Mouse (Mus musculus) frontal cortex, postnatal 10 days (tissue): Measurements from ENCODE around the gene Ssbp3.

Experiments
- DNase-seq, 2 experiments: peaks; one replicate each; pipeline ENCODE4 v3.0.0; 2022; ENCODE audit warnings: low spot score in 2 of 2, mixed read lengths in 1 of 2

The Ssbp3 gene

DNA sequence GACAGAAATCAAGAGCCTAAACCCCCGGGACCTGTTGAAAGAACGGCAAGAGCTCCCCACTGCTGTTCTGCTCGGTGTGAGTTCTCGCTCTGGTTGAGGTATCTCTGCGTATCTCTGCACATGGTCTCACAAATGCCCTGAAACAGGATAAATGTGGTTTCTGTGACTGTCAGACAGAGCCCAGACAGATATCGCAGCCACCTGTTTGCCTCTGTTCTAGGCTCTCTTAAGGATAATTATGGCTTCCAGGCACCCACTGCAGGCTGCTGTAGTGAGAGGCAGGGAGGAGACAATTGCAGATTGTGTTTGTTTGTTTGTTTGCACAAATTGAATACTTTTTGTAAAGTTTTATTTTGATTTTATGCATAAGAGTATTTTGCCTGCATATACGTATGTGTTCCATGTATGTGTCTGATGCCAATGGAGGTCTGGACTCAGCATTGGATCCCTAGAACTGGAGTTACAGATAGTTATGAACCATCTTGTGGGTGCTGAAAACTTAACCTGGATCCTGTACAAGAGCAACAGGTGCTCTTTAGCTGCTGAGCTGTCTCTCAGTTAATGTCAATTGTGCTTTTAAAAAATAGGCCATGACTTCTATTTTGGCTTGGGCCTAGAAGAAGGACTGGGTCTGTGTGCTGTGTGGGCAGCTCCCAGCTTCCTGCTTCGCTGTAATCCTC, 101.0 kb downstream of the Ssbp3 start:
- no peak for DNase-seq

- no peak for DNase-seq
Measured at GRCm38 (mm10) chr4:107012005-107012478, 101.5 kb downstream of the Ssbp3 start.

GRCm38 (mm10) chr4:107012574-107012973, 102.1 kb downstream of the Ssbp3 start:
- DNase-seq = no peak

DNA sequence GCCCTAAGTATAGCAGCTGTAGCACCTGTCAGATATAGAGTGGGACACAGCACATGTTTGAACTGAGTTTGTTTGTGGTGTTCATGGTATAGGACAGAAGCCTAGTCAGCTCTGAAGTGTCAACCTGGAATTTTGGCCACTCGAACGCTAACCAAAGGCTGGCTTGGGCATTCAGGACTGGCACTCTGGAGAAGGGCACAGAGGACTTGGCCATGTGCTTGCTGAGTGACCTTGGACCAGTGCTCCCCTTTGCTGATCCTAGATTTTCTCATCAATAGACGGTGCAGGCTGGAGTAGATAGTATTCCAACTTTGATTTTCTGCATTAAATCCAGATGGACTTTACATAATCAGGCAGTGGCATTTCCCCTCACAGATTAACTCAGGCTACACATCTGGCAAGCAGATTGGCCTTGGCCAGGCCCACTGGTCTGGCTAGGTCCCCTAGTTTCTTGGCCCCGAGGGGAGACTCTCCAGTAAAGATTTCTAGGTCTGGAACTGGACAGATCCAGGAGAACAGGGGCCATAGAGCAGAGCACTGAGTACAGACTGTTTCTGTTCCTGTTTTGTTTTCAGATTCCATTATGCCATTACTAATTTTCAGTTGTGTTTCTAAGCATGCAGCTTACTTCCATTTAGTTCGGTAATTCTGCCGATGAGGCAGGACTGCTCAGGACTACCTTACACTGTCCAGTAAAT, 102.8 kb downstream of the Ssbp3 start:
- DNase-seq = no peak

DNA sequence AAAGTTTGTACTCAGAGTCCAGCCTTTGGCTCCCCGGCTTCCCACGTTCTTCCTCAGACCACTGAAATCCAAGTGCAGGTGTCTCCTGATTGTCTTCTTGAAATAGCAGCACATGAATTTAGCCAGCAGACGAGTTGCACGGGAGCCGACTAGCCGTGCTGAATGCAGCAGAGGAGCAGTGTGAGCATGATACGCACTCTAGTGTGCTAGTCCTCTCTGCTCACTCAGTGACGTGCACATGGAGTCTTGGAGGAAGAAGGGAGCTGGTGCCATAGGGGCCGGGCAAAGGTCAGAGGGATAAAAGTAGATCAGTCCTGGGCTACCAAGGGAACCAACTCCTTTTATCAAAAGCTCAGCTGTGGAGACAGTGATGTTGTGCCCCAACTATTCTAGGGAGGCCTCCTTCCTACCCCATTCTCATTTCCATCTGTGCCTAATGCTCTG, 103.3 kb downstream of the Ssbp3 start:
- DNase-seq = no peak

- no peak for DNase-seq
Measured at GRCm38 (mm10) chr4:107015971-107016511, 105.5 kb downstream of the Ssbp3 start.

DNA sequence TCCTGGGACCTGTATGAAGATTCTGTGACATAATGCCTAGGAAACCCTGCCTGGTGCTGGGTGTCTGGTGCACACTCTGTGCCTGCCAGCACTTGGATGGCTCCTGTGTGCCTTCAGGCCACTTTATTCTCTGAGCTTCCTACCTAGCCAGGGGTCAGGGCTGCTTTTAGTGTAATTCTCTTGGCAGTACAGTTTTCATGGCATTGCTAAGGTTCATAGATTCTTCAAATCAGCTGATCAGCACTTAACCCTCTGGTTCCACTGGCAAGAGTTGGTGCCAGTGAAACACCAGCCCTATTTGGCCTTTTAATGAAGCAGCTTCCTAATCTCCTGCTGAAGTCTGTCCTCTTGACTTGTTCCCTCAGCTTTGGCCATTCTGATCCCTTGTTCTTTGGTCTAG, 106.8 kb downstream of the Ssbp3 start:
- DNase-seq = no peak

DNA sequence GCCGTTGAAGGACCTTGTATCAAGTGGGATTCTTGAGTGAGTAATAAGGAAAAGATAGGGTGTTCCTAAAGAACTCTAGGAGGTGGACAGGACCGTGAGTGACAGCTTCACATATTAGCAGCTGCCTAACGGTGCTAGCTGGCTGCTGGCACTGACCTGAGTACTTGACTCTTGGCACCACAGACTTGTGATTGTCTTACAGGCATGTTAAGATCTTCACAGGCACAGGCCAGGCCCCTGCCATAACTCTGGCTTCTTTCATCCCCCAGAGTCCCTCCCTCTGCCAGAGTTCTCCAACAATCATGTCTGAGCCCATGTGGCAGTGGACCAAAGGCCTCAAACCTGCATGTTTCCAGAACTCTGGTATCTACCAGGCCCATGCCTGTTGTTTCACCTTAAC, 108.0 kb downstream of the Ssbp3 start:
- no peak for DNase-seq

DNA sequence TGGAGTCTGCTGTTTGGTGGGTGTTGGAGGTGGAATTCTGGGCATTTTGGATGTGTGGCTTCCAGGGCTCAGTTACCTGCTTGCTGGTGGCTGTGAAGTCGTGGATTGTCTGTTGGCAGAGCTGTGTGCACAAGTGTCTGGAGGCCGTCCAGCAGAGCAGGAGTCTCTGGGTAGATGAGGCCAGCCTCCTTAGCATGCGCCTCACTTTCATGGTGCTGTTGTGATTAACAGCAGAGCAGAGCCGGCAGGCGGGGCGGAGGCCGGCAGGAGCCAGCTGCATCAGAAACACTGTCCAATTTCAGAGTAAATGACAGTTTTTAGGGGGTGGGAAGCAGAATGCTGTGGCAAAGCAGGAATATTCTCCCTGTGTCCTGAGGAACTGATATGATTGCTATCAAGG, 108.5 kb downstream of the Ssbp3 start:
- DNase-seq = peak in 1 of 2 experiments; percentile 26

GRCm38 (mm10) chr4:107020287-107021000, 109.9 kb downstream of the Ssbp3 start:
- no peak for DNase-seq

- DNase-seq = no peak
Measured at GRCm38 (mm10) chr4:107021464-107021863, 111.0 kb downstream of the Ssbp3 start.

GRCm38 (mm10) chr4:107024899-107025298, 114.4 kb downstream of the Ssbp3 start:
- DNase-seq = no peak

- DNase-seq = no peak
Measured at GRCm38 (mm10) chr4:107025369-107025768, 114.9 kb downstream of the Ssbp3 start.

- no peak for DNase-seq
Measured at GRCm38 (mm10) chr4:107026451-107026850, 116.0 kb downstream of the Ssbp3 start.

DNA sequence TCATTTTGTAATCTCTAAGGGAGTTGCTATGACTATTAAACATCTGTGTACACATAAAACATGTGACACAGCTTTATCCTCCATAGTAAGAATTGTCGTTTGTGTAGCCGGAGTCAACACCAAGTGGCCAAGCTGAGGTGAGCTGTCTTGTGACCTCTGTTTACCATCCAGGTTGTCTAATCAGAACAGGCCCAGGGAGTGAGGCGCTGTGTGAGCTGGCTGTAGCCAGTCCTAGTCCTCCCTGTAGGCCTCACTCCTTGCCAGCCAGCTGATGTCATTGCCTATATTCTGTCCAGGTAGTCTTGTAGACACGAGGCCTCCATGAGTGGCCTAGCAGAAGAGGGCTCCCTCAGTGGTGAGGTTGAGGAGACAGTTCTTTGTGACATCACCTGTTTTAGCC, 125.2 kb downstream of the Ssbp3 start:
- DNase-seq = no peak

DNA sequence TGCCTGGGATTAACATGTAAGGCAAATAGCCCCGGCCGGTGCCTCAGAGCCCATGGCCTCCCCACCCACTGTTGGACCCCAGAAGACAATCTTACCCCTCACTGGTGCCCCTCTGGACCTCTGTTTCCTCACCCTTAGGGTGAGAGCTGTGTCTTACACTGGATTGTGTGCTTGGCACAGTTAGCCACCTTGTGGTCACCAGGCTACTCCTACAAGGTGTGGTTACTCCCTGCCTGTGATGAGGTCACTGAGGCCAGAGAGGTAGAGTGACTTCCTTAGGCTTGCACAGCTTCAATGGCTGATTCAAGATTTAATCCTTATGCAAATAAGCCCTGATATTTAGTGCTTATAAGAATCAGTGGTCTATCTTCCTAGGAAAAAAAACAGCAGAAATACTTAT, 126.5 kb downstream of the Ssbp3 start:
- no peak for DNase-seq

- no peak for DNase-seq
Measured at GRCm38 (mm10) chr4:107038303-107038702, 127.8 kb downstream of the Ssbp3 start.

GRCm38 (mm10) chr4:107039270-107039669, 128.8 kb downstream of the Ssbp3 start:
- DNase-seq = no peak

DNA sequence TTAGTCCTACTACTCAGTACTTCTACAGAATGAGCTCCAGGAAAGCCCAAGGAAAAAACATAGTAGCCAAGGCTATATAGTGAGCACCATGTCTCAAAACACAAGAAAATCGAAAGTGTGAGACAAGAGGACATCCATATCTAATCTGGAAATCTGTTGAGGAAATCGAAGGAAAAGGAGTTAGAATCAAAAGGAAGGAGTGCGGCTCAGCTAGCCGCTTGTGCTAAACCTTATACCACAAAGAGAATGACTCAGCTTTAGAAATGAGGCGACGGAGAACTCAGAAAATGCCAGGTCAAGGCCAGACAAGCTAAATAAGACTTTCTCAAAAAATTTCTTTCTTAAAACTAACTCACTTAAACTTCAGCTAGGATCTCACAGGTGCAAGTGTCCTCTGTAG, 131.8 kb downstream of the Ssbp3 start:
- DNase-seq = no peak

GRCm38 (mm10) chr4:107045188-107045587, 134.7 kb downstream of the Ssbp3 start:
- DNase-seq = no peak

DNA sequence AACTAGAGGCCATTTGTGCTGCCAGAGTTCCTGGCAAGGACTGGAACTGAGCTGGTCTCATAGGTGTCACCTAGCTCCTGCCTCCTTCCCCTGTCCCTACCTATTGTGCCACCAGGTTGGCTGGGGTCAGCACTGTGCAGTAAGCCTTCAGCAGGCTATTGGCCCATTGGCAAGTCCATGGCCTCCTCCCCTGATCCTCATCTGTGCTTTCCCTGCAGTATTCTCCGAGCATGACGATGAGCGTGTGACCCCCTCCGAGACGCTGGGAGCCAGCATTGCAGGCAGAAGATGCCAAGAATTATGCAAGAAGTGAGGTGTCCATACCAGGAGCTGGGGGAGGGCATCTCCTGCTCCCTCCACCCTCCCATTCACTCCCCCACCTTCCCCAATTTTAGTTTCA, 137.3 kb downstream of the Ssbp3 start:
- DNase-seq = no peak

- peak; percentile 40 to 48 for DNase-seq
Measured at GRCm38 (mm10) chr4:107048568-107049162, 138.2 kb downstream of the Ssbp3 start.
